Mouse (Mus musculus): ENCODE data around the gene Dclk2. TPM values are rescaled to one million over a fixed set of nuclear protein-coding genes. Genes with fewer than 3 reads are reported as not detected.
A peak's percentile ranks its signal among the peaks of the same experiment; 100 is the strongest.

Dclk2 gene
- polyA plus RNA-seq, 1 experiment from 2014 or later = 2.4 TPM

DNA sequence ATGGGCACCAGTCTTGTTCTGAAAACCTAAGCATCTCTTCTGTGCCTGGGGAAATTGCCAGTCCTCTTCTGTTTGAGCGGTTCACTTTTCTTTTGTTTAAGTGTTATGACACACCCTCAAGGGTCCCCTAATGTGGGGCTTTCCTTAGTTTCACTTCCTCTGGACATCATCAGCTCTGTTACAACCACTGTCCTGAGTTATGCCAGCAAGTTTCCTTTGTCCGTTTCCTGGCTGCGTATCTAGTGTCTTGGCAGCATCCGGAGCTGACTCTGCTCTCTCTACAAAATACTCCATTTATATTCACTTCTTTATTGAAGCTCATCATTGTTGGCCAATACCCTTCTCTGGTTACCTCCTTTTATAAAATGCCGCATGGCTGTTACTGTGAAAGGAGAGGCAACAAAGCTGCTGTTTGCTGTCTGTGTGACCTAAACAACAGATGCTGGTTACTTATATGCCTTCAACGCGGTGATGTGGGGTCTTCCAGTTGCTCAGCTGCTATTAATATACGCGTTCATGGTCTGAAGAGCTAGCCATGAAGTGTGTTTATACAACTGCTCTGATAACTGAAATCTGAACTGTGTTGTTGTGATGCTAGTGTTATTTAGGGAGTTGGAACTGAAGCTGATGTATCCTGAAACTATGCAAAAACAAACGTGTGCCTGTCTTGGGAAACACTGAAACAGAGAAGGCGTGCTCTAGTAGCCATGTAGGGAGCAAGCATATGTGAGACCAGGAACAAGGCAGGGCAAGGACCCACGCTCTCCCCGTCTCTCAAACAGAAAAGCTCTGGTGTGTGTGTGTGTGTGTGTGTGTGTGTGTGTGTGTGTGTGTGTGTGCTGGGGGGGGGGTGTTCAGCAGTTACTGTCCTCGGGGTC is 145.8 kb downstream of the Dclk2 start:
- Histone ChIP-seq H3K9me3 (replicated peaks) (no peaks in the 10 kb centered on the region), H3K4me2 (peak overlapping the region; percentile 20; the same call in 1 of the 2 replicates), H3K9ac (no peak overlapping the region), H3K27me3 (no peaks in the 10 kb centered on the region), H3K4me1 (replicated peaks) (no peaks in the 10 kb centered on the region; the same call in 1 of the 2 replicates), H3K4me3 (no peak overlapping the region), H3K36me3 (no peaks in the 10 kb centered on the region), H3K27ac (no peak overlapping the region)
- ATAC-seq (replicated peaks; ENCODE audit: insufficient number of reproducible peaks, insufficient read depth, low FRiP score, low read depth) = no peak; the same call in 1 of the 2 replicates
- 57% methylated on average over 14 of the region's 14 CpGs for WGBS

DNA sequence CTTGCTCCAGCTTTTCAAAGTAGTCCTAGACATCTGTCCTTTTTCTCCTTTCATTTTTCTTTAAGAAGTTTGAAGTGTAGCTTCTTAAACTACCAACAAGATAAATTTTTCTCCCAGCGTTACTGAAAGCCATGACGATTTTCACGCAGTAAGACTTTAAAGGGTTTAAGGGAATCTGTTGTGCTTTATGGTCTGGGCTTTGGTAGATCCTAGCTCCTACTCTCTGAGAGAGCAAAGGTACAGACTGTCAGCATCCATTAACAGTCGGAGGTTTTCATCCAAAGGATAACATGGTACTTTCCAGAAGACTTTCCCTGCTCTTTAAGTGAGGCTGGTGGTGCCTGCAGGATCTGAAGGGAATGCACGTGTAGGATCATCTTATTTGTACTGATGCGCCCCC is 151.7 kb downstream of the Dclk2 start:
- Histone ChIP-seq H3K4me3 (no peak overlapping the region), H3K9ac (no peak overlapping the region), H3K4me2 (no peak overlapping the region), H3K27me3 (no peaks in the 10 kb centered on the region), H3K27ac (no peak overlapping the region), H3K4me1 (replicated peaks) (peaks cover 3% of the 10 kb centered on the region; the same call in 1 of the 2 replicates), H3K36me3 (no peaks in the 10 kb centered on the region), H3K9me3 (replicated peaks) (no peaks in the 10 kb centered on the region)
- ATAC-seq (replicated peaks; ENCODE audit: insufficient number of reproducible peaks, insufficient read depth, low FRiP score, low read depth) = no peak
- 61% methylated on average over 6 of the region's 6 CpGs for WGBS

DNA sequence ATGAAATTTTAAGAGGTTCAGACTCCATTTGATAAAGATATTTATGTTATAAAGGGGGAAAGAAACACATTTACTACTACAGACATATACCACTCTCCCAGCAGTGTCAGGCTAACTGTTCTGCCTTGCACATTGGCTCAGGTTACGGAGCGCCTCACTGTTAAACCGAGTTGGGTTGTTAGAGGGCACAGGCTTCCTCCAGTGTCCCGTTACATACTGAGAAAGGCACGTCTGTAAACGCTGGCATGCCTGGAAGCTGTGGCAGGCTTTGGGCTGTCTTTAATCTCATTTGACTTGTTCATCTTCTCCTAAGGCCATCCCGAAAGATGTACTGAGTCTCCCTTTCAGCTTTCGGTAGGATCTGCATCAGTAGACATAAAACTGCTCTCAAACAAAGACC is 152.1 kb downstream of the Dclk2 start:
- no peaks in the 10 kb centered on the region for H3K9me3 ChIP-seq (replicated peaks)
- H3K4me1 ChIP-seq (replicated peaks) = peaks cover 3% of the 10 kb centered on the region; the same call in 1 of the 2 replicates
- WGBS = 30% methylated on average over 8 of the region's 8 CpGs
- no peak overlapping the region for H3K27ac ChIP-seq
- H3K4me3 ChIP-seq = no peak overlapping the region
- ATAC-seq (replicated peaks; ENCODE audit: insufficient number of reproducible peaks, insufficient read depth, low FRiP score, low read depth) = no peak
- no peak overlapping the region for H3K9ac ChIP-seq
- H3K4me2 ChIP-seq = no peak overlapping the region
- no peaks in the 10 kb centered on the region for H3K36me3 ChIP-seq
- H3K27me3 ChIP-seq = no peaks in the 10 kb centered on the region

DNA sequence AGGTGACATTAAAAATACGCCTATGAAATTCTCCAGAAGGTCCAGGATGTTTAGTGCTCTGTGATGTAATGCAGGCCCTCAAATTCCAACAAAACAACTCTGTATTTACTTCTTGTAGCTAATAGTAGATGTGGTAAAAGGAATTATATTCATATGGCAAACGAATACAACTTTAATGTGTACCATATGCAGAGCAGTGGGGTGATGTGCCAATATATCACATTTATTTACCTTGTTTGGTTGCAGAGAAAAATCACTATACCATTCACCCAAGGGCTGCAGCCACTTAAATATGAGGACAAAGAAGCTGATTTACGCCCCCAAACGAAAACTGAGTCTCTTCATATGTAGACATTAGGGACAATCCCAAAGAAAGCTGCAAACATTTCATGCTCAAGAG is 158.2 kb downstream of the Dclk2 start:
- no peak overlapping the region for H3K9ac ChIP-seq
- 86% methylated on average over 4 of the region's 4 CpGs for WGBS

DNA sequence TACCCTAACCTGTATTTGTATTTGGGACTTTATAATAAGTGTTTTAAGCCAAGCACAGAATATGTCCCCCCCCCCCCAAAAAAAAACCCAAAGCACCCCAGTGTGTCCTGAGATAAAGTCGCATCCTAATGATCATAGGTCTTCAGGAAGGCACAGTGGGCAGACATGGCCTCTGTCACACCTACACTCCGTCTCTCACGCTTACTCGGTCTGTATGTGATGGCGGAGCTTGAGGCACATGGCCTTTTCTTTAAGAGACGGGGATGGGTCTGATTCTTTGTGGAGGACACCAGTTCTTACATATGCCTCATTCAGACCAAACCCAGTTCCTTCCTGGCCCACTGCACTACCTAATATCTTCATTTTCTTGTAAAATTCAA is 158.6 kb downstream of the Dclk2 start:
- ATAC-seq (replicated peaks; ENCODE audit: insufficient number of reproducible peaks, insufficient read depth, low FRiP score, low read depth) = no peak
- 86% methylated on average over 6 of the region's 6 CpGs for WGBS

More for the DNA sequence above, 158.2 kb downstream of the Dclk2 start:
- no peak for ATAC-seq (replicated peaks; ENCODE audit: insufficient number of reproducible peaks, insufficient read depth, low FRiP score, low read depth)
- no peaks in the 10 kb centered on the region for H3K36me3 ChIP-seq
- H3K4me2 ChIP-seq = no peak overlapping the region
- no peaks in the 10 kb centered on the region for H3K27me3 ChIP-seq
- H3K9me3 ChIP-seq (replicated peaks) = no peaks in the 10 kb centered on the region
- H3K4me1 ChIP-seq (replicated peaks) = no peaks in the 10 kb centered on the region
- H3K4me3 ChIP-seq = no peak overlapping the region
- no peak overlapping the region for H3K27ac ChIP-seq

DNA sequence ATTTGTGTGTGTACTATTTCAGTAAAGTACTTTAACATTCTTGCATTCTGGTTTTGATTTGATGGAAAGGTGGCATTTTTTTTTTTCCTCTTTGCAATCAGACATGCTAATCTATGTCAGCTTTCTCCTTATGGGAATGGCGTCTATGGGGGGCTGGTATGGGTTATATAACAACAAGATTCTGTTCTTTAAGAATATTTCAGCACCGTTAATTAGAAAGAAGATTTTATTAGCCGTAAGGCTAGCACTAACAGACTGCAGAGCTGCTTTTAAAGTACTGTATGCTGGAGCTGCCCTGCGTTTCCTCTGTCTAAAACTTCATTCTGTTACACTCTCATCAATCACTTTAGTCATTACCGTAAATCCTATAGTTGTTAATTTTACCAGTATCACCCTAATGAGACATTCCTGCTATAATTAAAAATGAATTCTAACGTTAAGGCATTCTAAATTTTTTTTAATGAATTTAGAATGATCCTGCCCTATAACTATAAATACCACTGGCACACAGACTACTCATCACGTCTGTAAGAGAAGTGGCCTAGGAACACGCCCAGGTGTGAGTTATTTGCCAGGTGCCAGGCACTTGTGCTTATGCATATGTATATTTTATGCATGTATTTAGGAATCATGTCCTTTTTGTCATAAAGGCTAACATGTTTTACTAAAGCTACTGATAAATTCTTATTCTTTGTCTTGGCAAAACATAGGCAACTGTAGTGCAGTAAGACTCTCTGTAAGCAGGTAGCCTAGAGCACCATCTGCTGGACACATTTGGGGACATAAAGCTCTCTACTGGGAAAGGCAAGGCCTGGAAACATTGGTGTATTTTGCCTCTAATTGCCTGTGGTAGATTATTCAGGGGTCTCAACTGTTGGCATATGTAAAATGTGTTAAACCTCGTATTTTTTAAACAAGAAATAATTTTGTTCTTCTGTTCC is 159.3 kb downstream of the Dclk2 start:
- Histone ChIP-seq H3K4me2 (no peak overlapping the region), H3K9ac (no peak overlapping the region), H3K4me3 (no peak overlapping the region), H3K9me3 (replicated peaks) (no peaks in the 10 kb centered on the region), H3K4me1 (replicated peaks) (no peaks in the 10 kb centered on the region), H3K36me3 (no peaks in the 10 kb centered on the region), H3K27me3 (no peaks in the 10 kb centered on the region), H3K27ac (no peak overlapping the region)
- 65% methylated on average over 9 of the region's 9 CpGs for WGBS
- ATAC-seq (replicated peaks; ENCODE audit: insufficient number of reproducible peaks, insufficient read depth, low FRiP score, low read depth) = no peak

More for the DNA sequence above, 158.6 kb downstream of the Dclk2 start:
- H3K36me3 ChIP-seq = no peaks in the 10 kb centered on the region
- no peaks in the 10 kb centered on the region for H3K4me1 ChIP-seq (replicated peaks)
- H3K9me3 ChIP-seq (replicated peaks) = no peaks in the 10 kb centered on the region
- H3K4me2 ChIP-seq = no peak overlapping the region
- H3K4me3 ChIP-seq = no peak overlapping the region
- H3K27me3 ChIP-seq = no peaks in the 10 kb centered on the region
- no peak overlapping the region for H3K27ac ChIP-seq
- no peak overlapping the region for H3K9ac ChIP-seq

DNA sequence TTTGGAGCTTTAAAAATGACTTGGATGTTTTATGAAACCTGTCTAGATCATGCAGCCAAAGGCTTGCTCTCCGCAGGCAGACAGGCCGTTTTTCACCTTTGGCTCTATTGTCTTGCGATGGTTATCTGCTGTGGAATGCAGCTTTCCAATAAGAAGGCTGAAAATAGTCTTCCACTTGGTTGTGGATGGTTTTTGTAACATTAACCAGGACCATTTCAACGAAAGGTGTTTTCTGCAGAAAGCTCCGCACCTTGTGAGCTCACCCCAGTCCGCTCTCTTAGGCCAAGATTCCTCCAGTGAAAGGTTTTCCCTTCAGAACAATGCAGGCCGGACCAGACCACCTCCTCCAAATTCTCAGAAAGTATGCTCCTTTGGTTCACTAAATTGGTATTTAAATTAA is 160.2 kb downstream of the Dclk2 start:
- no peak for ATAC-seq (replicated peaks; ENCODE audit: insufficient number of reproducible peaks, insufficient read depth, low FRiP score, low read depth)
- Histone ChIP-seq H3K4me1 (replicated peaks) (no peaks in the 10 kb centered on the region), H3K4me2 (no peak overlapping the region), H3K4me3 (no peak overlapping the region), H3K27ac (no peak overlapping the region), H3K9ac (no peak overlapping the region), H3K36me3 (no peaks in the 10 kb centered on the region), H3K27me3 (no peaks in the 10 kb centered on the region), H3K9me3 (replicated peaks) (no peaks in the 10 kb centered on the region)
- 74% methylated on average over 7 of the region's 7 CpGs for WGBS

DNA sequence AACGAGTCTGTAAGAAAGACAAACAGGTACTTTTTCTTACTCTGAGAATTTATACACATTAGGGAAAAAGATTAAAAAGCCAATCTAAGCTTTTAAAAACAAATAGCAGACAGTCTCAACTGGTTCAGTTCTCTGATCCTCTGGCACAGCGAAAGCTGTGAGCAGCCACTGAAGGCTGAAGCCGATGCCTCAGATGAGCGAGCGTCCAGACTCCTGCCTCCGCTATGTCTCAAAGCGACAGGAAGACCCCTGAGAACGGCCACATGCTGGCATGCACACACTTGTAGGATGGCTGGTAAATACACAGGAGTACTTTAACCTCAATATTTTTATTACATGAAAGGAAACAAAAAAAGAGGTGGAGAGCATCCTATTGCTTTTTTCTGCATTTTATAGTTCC is 160.8 kb downstream of the Dclk2 start:
- H3K9me3 ChIP-seq (replicated peaks) = no peaks in the 10 kb centered on the region
- H3K9ac ChIP-seq = no peak overlapping the region
- H3K27me3 ChIP-seq = no peaks in the 10 kb centered on the region
- ATAC-seq (replicated peaks; ENCODE audit: insufficient number of reproducible peaks, insufficient read depth, low FRiP score, low read depth) = no peak
- no peaks in the 10 kb centered on the region for H3K36me3 ChIP-seq
- no peaks in the 10 kb centered on the region for H3K4me1 ChIP-seq (replicated peaks)
- no peak overlapping the region for H3K4me3 ChIP-seq
- H3K27ac ChIP-seq = no peak overlapping the region
- 65% methylated on average over 8 of the region's 8 CpGs for WGBS
- H3K4me2 ChIP-seq = no peak overlapping the region

DNA sequence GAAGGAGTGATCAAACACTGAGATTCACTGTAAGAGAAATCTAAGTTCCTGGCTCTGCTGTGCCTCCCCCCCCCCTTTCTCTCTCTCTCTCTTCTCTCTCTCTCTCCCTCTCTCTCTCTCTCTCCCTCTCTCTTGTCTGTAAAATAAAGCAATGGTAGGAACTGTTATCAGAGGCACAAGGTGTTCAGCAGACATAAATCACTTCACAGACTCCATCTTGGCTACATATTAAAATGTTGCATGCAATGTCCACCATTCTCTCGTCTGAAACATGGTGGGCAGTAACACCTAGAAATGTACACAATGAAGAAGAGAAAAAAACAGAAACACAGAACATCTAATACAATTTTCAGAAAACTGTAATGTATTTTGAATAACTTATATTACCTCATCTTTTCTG is 161.3 kb downstream of the Dclk2 start:
- ATAC-seq (replicated peaks; ENCODE audit: insufficient number of reproducible peaks, insufficient read depth, low FRiP score, low read depth) = no peak
- Histone ChIP-seq H3K27me3 (no peaks in the 10 kb centered on the region), H3K4me2 (no peak overlapping the region), H3K9me3 (replicated peaks) (no peaks in the 10 kb centered on the region), H3K4me3 (no peak overlapping the region), H3K27ac (no peak overlapping the region), H3K9ac (no peak overlapping the region), H3K36me3 (no peaks in the 10 kb centered on the region), H3K4me1 (replicated peaks) (no peaks in the 10 kb centered on the region)
- 79% methylated on average over 1 of the region's 1 CpGs for WGBS

DNA sequence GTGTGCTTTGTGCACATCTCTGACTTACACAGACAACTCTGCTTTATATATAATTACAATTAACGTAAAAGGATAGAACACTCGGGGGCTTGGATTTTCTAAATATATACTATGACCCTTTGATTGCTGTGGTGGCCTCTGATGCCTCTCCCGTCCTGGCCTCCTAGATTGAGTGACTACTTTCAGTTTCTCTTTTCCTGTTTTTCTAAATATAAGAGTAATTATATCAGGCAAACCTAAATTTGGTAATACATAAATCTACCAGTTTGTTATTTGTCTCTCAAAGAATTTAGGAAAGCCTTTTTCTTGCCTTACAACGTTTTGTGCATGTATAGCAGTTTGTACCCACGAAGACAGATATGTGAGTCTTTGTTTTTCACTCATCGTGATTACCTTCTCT is 161.9 kb downstream of the Dclk2 start:
- Histone ChIP-seq H3K27me3 (no peaks in the 10 kb centered on the region), H3K9ac (no peak overlapping the region), H3K36me3 (no peaks in the 10 kb centered on the region), H3K4me2 (peak overlapping the region; percentile 13; the same call in 1 of the 2 replicates), H3K27ac (no peak overlapping the region), H3K4me3 (no peak overlapping the region), H3K9me3 (replicated peaks) (no peaks in the 10 kb centered on the region), H3K4me1 (replicated peaks) (no peaks in the 10 kb centered on the region)
- ATAC-seq (replicated peaks; ENCODE audit: insufficient number of reproducible peaks, insufficient read depth, low FRiP score, low read depth) = no peak
- 60% methylated on average over 6 of the region's 6 CpGs for WGBS

DNA sequence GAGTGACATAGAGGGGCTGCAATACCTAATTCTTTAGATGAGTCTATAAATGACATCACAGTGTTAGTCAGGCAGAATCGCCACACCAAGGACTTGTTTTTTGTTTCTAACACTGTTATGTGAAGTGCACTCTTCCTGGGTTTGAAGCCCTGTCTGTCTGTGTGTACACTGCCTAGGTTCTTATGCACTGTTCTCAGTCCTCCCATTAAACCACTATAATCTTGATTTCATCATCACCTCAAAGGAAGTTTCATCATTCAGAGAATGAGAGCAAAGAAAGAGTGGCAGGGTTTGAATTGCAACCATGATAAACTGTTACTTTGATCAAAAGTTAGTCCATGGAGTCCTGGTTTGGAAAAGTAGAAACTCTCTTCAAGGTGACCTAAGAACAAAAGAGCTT is 164.1 kb downstream of the Dclk2 start:
- Histone ChIP-seq H3K36me3 (no peaks in the 10 kb centered on the region), H3K4me2 (no peak overlapping the region), H3K4me1 (replicated peaks) (no peaks in the 10 kb centered on the region), H3K9me3 (replicated peaks) (no peaks in the 10 kb centered on the region), H3K27me3 (no peaks in the 10 kb centered on the region), H3K27ac (no peak overlapping the region), H3K4me3 (no peak overlapping the region), H3K9ac (no peak overlapping the region)
- no peak for ATAC-seq (replicated peaks; ENCODE audit: insufficient number of reproducible peaks, insufficient read depth, low FRiP score, low read depth)
- 77% methylated on average over 1 of the region's 1 CpGs for WGBS
